Mouse (Mus musculus) liver, postnatal 0 days (tissue): ENCODE measurements around the gene Akap10.
A peak's percentile ranks its signal among the peaks of the same experiment; 100 is the strongest.

Source experiments
- CTCF ChIP-seq: sonication (generic); IDR thresholded peaks from 2 replicates; pipeline ENCODE4 v1.5.1; 2016; ENCODE audit warnings: antibody characterized with exemption, low read depth
- EP300 ChIP-seq: IDR thresholded peaks from 2 replicates; pipeline ENCODE4 v1.6.1; 2016; ENCODE audit warnings: antibody characterized with exemption, low read depth, mild to moderate bottlenecking

- no peak for TF ChIP-seq EP300
- TF ChIP-seq CTCF, result peak; percentile 96
These were observed 20.6 kb upstream of the Akap10 start for GRCm38 (mm10) chr11:61950632-61951031.
